8 mouse cellular contexts compared by ENCODE assay signal in genomic region chr9:63197252-63197651, GRCm38 (mm10). TPM values are rescaled to one million over a fixed set of nuclear protein-coding genes. Genes with fewer than 3 reads are reported as not detected.
DNase-seq lines count a peak whose midpoint lies in the region; ATAC-seq lines count a peak whose summit lies in the region.

No protein-coding gene starts in this region.

- peaks cover 8% of the 10 kb centered on the region; the same call in 1 of the 2 replicates for H3K36me3 ChIP-seq in heart, embryonic 14.5 days (ENCODE audit: control insufficient read depth, insufficient read depth, low read length)
- peaks cover 8% of the 10 kb centered on the region for H3K36me3 ChIP-seq in forebrain, embryonic 13.5 days (ENCODE audit: poor library complexity, severe bottlenecking)
- peaks cover 12% of the 10 kb centered on the region for H3K36me3 ChIP-seq in limb, embryonic 10.5 days

- no peak for ATAC-seq in heart, embryonic 14.5 days (ENCODE audit: insufficient number of reproducible peaks, insufficient read depth, low FRiP score, low read depth)
- ATAC-seq in forebrain, embryonic 13.5 days: no peak

- H3K4me1 ChIP-seq in heart, embryonic 14.5 days (ENCODE audit: control insufficient read depth in 2 of 2, insufficient read depth in 2 of 2, low read length in 2 of 2): peaks cover 24 to 50% of the 10 kb centered on the region in 2 experiments
- peaks cover 32% of the 10 kb centered on the region for H3K4me1 ChIP-seq in forebrain, embryonic 13.5 days
- peaks cover 62% of the 10 kb centered on the region for H3K4me1 ChIP-seq in limb, embryonic 10.5 days

- DNase-seq in heart, adult 8-10 months (ENCODE audit: low spot score): no peak
- peak; percentile 18 for DNase-seq in lung, postnatal 10 days
- no peak for DNase-seq in lung, postnatal 4 days
- DNase-seq in limb, embryonic 10.5 days (ENCODE audit: low spot score): no peak
- no peak for DNase-seq in left cerebral cortex, adult 9 months (ENCODE audit: low spot score in 2 of 2)
- no peak for DNase-seq in left cerebral cortex, adult 18-20 months (ENCODE audit: low spot score in 2 of 2)

- no peak overlapping the region for H3K27ac ChIP-seq in heart, embryonic 14.5 days (replicated peaks in 1 of 2; ENCODE audit: control insufficient read depth in 1 of 2, insufficient read depth in 1 of 2, low read depth in 2 of 2, low read length in 2 of 2)
- no peak overlapping the region for H3K27ac ChIP-seq in forebrain, embryonic 13.5 days
- peak overlapping the region; percentile 76 for H3K27ac ChIP-seq in limb, embryonic 10.5 days

- peak overlapping the region; percentile 47 for H3K4me2 ChIP-seq in heart, embryonic 14.5 days (ENCODE audit: low read length)
- H3K4me2 ChIP-seq in forebrain, embryonic 13.5 days: peak overlapping the region; percentile 7; the same call in 1 of the 2 replicates

- H3K9me3 ChIP-seq in heart, embryonic 14.5 days (ENCODE audit: control insufficient read depth, low read length): peaks cover 4% of the 10 kb centered on the region; the same call in 1 of the 2 replicates
- H3K9me3 ChIP-seq in forebrain, embryonic 13.5 days (replicated peaks): 0 out of 2 replicates have a peak, but pooled peaks cover 4% of the 10 kb centered on the region
- no peaks in the 10 kb centered on the region for H3K9me3 ChIP-seq in limb, embryonic 10.5 days (replicated peaks)

- no peak overlapping the region for H3K9ac ChIP-seq in heart, embryonic 14.5 days (ENCODE audit: low read length)
- H3K9ac ChIP-seq in forebrain, embryonic 13.5 days: no peak overlapping the region

- WGBS in heart, embryonic 14.5 days: 18% methylated on average over 8 of the region's 8 CpGs
- 11% methylated on average over 8 of the region's 8 CpGs for WGBS in forebrain, embryonic 13.5 days
- WGBS in limb, embryonic 10.5 days: 1% methylated on average over 8 of the region's 8 CpGs

- H3K4me3 ChIP-seq in heart, embryonic 14.5 days (ENCODE audit: control insufficient read depth in 1 of 2, insufficient read depth in 1 of 2, low read depth in 1 of 2, low read length in 2 of 2): no peak overlapping the region
- no peak overlapping the region for H3K4me3 ChIP-seq in forebrain, embryonic 13.5 days
- peak overlapping the region; percentile 11 for H3K4me3 ChIP-seq in limb, embryonic 10.5 days

- no peaks in the 10 kb centered on the region for H3K27me3 ChIP-seq in heart, embryonic 14.5 days (ENCODE audit: control insufficient read depth, insufficient read depth, low read length)
- H3K27me3 ChIP-seq in forebrain, embryonic 13.5 days: peaks cover 6% of the 10 kb centered on the region
- H3K27me3 ChIP-seq in limb, embryonic 10.5 days (ENCODE audit: low read depth, poor library complexity, severe bottlenecking): no peaks in the 10 kb centered on the region

RNA-seq across cellular contexts. Expression of gene Skor1, which starts 48.5 kb away (rescaled TPM):
- polyA plus RNA-seq in heart, embryonic 14.5 days (2014; fragmentation: Nextera tagmentation; extraction: Ambion mirVana): not detected in 2 replicates
- under 1 TPM in 3 of 4 experiments, not detected in 1; 0.08 to 0.20 (median 0.12) TPM for total RNA-seq in heart, adult 8-10 months (2022)
- 0.28 and 0.55 TPM in 2 replicates for polyA plus RNA-seq in forebrain, embryonic 13.5 days (2015; fragmentation: Nextera tagmentation; extraction: Ambion mirVana)
- polyA plus RNA-seq in limb, embryonic 10.5 days (2016; fragmentation: Nextera tagmentation; extraction: Ambion mirVana): 0.10 and 0.14 TPM in 2 replicates
- under 1 TPM; 0.23 TPM for total RNA-seq in left cerebral cortex, adult 18-20 months (2021)
